Mouse (Mus musculus) neural tube, embryonic 12.5 days (tissue): Measurements from ENCODE around the gene Mov10l1. TPM values are rescaled to one million over a fixed set of nuclear protein-coding genes. Genes with fewer than 3 reads are reported as not detected.

ENCODE experiments used
- ATAC-seq: fragments of 200-750 bp; cut with Nextera tagmentation; 2 replicates; pipeline ENCODE4 v1.8.0; 2017; ENCODE audit warnings: low read depth, mild to moderate bottlenecking, moderate TSS enrichment, moderate library complexity; ENCODE audit not compliant: low FRiP score
- H3K27ac ChIP-seq: fragments of 300-500 bp; sonication (generic); 2 replicates; pipeline ENCODE4 v1.5.1; 2016
- H3K27me3 ChIP-seq: fragments of 300-500 bp; sonication (generic); replicated peaks from 2 replicates; pipeline ENCODE4 v1.6.1; 2016; ENCODE audit warnings: mild to moderate bottlenecking
- H3K36me3 ChIP-seq: fragments of 300-500 bp; sonication (generic); 2 replicates; pipeline ENCODE4 v1.6.1; 2016; ENCODE audit warnings: mild to moderate bottlenecking
- H3K4me1 ChIP-seq: fragments of 300-500 bp; sonication (generic); 2 replicates; pipeline ENCODE4 v1.6.1; 2016
- H3K4me2 ChIP-seq: fragments of 300-500 bp; sonication (generic); replicated peaks from 2 replicates; pipeline ENCODE4 v1.6.1; 2016; ENCODE audit warnings: mild to moderate bottlenecking
- H3K4me3 ChIP-seq: fragments of 300-500 bp; sonication (generic); 2 replicates; pipeline ENCODE4 v1.5.1; 2016
- H3K9ac ChIP-seq: fragments of 300-500 bp; sonication (generic); 2 replicates; pipeline ENCODE4 v1.6.1; 2016; ENCODE audit warnings: mild to moderate bottlenecking
- H3K9me3 ChIP-seq: fragments of 300-500 bp; sonication (generic); 2 replicates; pipeline ENCODE4 v1.6.1; 2016; ENCODE audit warnings: mild to moderate bottlenecking
- WGBS: fragments of 180-500 bp; shearing (Covaris S2); methylation state at CpG from one replicate; pipeline ENCODE4 v1.1.7; 2016; 5-methylcytosine and 5-hydroxymethylcytosine counted together
- polyA plus RNA-seq: library from polyadenylated mRNA; unstranded; fragments of >200 nt; fragmentation: Nextera tagmentation; extraction: Ambion mirVana; gene quantifications from 2 replicates; pipeline ENCODE4 v1.2.1, GENCODE M21; 2016

Gene Mov10l1
- polyA plus RNA-seq: not detected in 2 replicates

- no peaks in the 10 kb centered on the region for H3K9me3 ChIP-seq
- peaks cover 6% of the 10 kb centered on the region; the same call in 1 of the 2 replicates for H3K4me1 ChIP-seq
- no peak within 1 kb of the TSS for H3K27ac ChIP-seq
- ATAC-seq: no peak
- no peaks in the 10 kb centered on the region for H3K36me3 ChIP-seq
- H3K4me2 ChIP-seq: no peak within 1 kb of the TSS
- no peaks in the 10 kb centered on the region for H3K27me3 ChIP-seq
- 95% methylated on average over 31 of the region's 31 CpGs for WGBS
- no peak within 1 kb of the TSS for H3K4me3 ChIP-seq
- H3K9ac ChIP-seq: no peak within 1 kb of the TSS
These were observed at the start of gene Mov10l1 for GRCm38 (mm10) chr15:88982534-88983079. TSS of gene Mov10l1 (plus strand) at chr15:88982909.

GRCm38 (mm10) chr15:88934141-88934540, 48.6 kb upstream of the Mov10l1 start:
- Histone ChIP-seq H3K27me3 (no peaks in the 10 kb centered on the region), H3K4me3 (no peak overlapping the region), H3K9ac (no peak overlapping the region), H3K4me1 (no peaks in the 10 kb centered on the region), H3K27ac (no peak overlapping the region), H3K4me2 (no peak overlapping the region), H3K36me3 (no peaks in the 10 kb centered on the region), H3K9me3 (no peaks in the 10 kb centered on the region)
- no peak for ATAC-seq
- 69% methylated on average over 7 of the region's 7 CpGs for WGBS

GRCm38 (mm10) chr15:88936619-88937290, 46.0 kb upstream of the Mov10l1 start:
- ATAC-seq: no peak
- no peaks in the 10 kb centered on the region for H3K36me3 ChIP-seq
- H3K27ac ChIP-seq: no peak overlapping the region

GRCm38 (mm10) chr15:88937291-88937650, 45.4 kb upstream of the Mov10l1 start:
- Histone ChIP-seq H3K4me1 (no peaks in the 10 kb centered on the region), H3K27me3 (no peaks in the 10 kb centered on the region), H3K9me3 (no peaks in the 10 kb centered on the region), H3K4me2 (no peak overlapping the region), H3K9ac (no peak overlapping the region), H3K36me3 (no peaks in the 10 kb centered on the region), H3K4me3 (no peak overlapping the region), H3K27ac (no peak overlapping the region)
- no peak for ATAC-seq
- 86% methylated on average over 2 of the region's 2 CpGs for WGBS

More at GRCm38 (mm10) chr15:88936619-88937290, 46.0 kb upstream of the Mov10l1 start:
- no peak overlapping the region for H3K9ac ChIP-seq
- no peaks in the 10 kb centered on the region for H3K27me3 ChIP-seq
- no peaks in the 10 kb centered on the region for H3K9me3 ChIP-seq
- WGBS: 68% methylated on average over 6 of the region's 6 CpGs
- no peak overlapping the region for H3K4me2 ChIP-seq
- H3K4me3 ChIP-seq: no peak overlapping the region
- no peaks in the 10 kb centered on the region for H3K4me1 ChIP-seq

- Histone ChIP-seq H3K4me2 (no peak overlapping the region), H3K4me3 (no peak overlapping the region), H3K36me3 (no peaks in the 10 kb centered on the region), H3K9me3 (no peaks in the 10 kb centered on the region), H3K9ac (no peak overlapping the region), H3K27me3 (no peaks in the 10 kb centered on the region), H3K27ac (no peak overlapping the region), H3K4me1 (no peaks in the 10 kb centered on the region)
- WGBS: 89% methylated on average over 5 of the region's 5 CpGs
- no peak for ATAC-seq
These were observed 39.9 kb upstream of the Mov10l1 start for GRCm38 (mm10) chr15:88942783-88943182.

GRCm38 (mm10) chr15:88943896-88944551, 38.7 kb upstream of the Mov10l1 start:
- Histone ChIP-seq H3K36me3 (no peaks in the 10 kb centered on the region), H3K4me1 (no peaks in the 10 kb centered on the region), H3K4me2 (no peak overlapping the region), H3K9me3 (no peaks in the 10 kb centered on the region), H3K9ac (no peak overlapping the region), H3K27me3 (no peaks in the 10 kb centered on the region), H3K27ac (no peak overlapping the region), H3K4me3 (no peak overlapping the region)
- WGBS: 91% methylated on average over 5 of the region's 5 CpGs
- ATAC-seq: no peak

- Histone ChIP-seq H3K27me3 (no peaks in the 10 kb centered on the region), H3K27ac (no peak overlapping the region), H3K36me3 (no peaks in the 10 kb centered on the region), H3K4me2 (no peak overlapping the region), H3K4me1 (no peaks in the 10 kb centered on the region), H3K9me3 (no peaks in the 10 kb centered on the region), H3K9ac (no peak overlapping the region), H3K4me3 (no peak overlapping the region)
- WGBS: 64% methylated on average over 6 of the region's 6 CpGs
- ATAC-seq: no peak
These were observed 35.9 kb upstream of the Mov10l1 start for GRCm38 (mm10) chr15:88946851-88947250.

- peaks cover 26% of the 10 kb centered on the region for H3K27me3 ChIP-seq
- no peak overlapping the region for H3K4me2 ChIP-seq
- H3K36me3 ChIP-seq: no peaks in the 10 kb centered on the region
- no peaks in the 10 kb centered on the region for H3K9me3 ChIP-seq
- H3K4me3 ChIP-seq: no peak overlapping the region
- no peak overlapping the region for H3K9ac ChIP-seq
- H3K4me1 ChIP-seq: peaks cover 10% of the 10 kb centered on the region
- 86% methylated on average over 4 of the region's 4 CpGs for WGBS
- no peak overlapping the region for H3K27ac ChIP-seq
- no peak for ATAC-seq
These were observed 31.5 kb upstream of the Mov10l1 start for GRCm38 (mm10) chr15:88951246-88951645.

- 3% methylated on average over 53 of the region's 53 CpGs for WGBS
- H3K27ac ChIP-seq: no peak within 1 kb of the TSS
These were observed 28.2 kb upstream of the Mov10l1 start, which contains the start of gene Ttll8 for GRCm38 (mm10) chr15:88954368-88955072. TSS of gene Ttll8 (minus strand) at chr15:88954418.

GRCm38 (mm10) chr15:88955342-88955741, 27.4 kb upstream of the Mov10l1 start:
- no peaks in the 10 kb centered on the region for H3K36me3 ChIP-seq
- no peak for ATAC-seq
- H3K4me3 ChIP-seq: no peak overlapping the region
- WGBS: 79% methylated on average over 6 of the region's 6 CpGs
- H3K4me2 ChIP-seq: no peak overlapping the region
- H3K27ac ChIP-seq: no peak overlapping the region
- H3K9me3 ChIP-seq: no peaks in the 10 kb centered on the region
- no peak overlapping the region for H3K9ac ChIP-seq
- H3K27me3 ChIP-seq: peaks cover 26% of the 10 kb centered on the region
- peaks cover 10% of the 10 kb centered on the region for H3K4me1 ChIP-seq

More at GRCm38 (mm10) chr15:88954368-88955072, 28.2 kb upstream of the Mov10l1 start, which contains the start of gene Ttll8:
- peak within 1 kb of the TSS; percentile 89 for H3K4me2 ChIP-seq
- peak within 1 kb of the TSS; percentile 54 for H3K9ac ChIP-seq
- no peaks in the 10 kb centered on the region for H3K9me3 ChIP-seq
- peaks cover 10% of the 10 kb centered on the region for H3K4me1 ChIP-seq
- ATAC-seq: peak; percentile 78
- peaks cover 26% of the 10 kb centered on the region for H3K27me3 ChIP-seq
- H3K4me3 ChIP-seq: peak within 1 kb of the TSS; percentile 32
- H3K36me3 ChIP-seq: no peaks in the 10 kb centered on the region

- Histone ChIP-seq H3K36me3 (no peaks in the 10 kb centered on the region), H3K27ac (no peak overlapping the region), H3K9ac (no peak overlapping the region), H3K27me3 (peaks cover 26% of the 10 kb centered on the region), H3K4me2 (no peak overlapping the region), H3K4me1 (peaks cover 10% of the 10 kb centered on the region), H3K4me3 (no peak overlapping the region), H3K9me3 (no peaks in the 10 kb centered on the region)
- no peak for ATAC-seq
- WGBS: 79% methylated on average over 4 of the region's 4 CpGs
These were observed 25.2 kb upstream of the Mov10l1 start for GRCm38 (mm10) chr15:88957522-88957921.

- no peak overlapping the region for H3K9ac ChIP-seq
- WGBS: 94% methylated on average over 2 of the region's 2 CpGs
- ATAC-seq: no peak
These were observed 18.6 kb upstream of the Mov10l1 start for GRCm38 (mm10) chr15:88964070-88964578.

More at GRCm38 (mm10) chr15:88964070-88964578, 18.6 kb upstream of the Mov10l1 start:
- Histone ChIP-seq H3K4me2 (no peak overlapping the region), H3K27ac (no peak overlapping the region), H3K4me1 (no peaks in the 10 kb centered on the region), H3K36me3 (no peaks in the 10 kb centered on the region), H3K4me3 (no peak overlapping the region), H3K27me3 (no peaks in the 10 kb centered on the region), H3K9me3 (no peaks in the 10 kb centered on the region)
